In genomic region chr2:66791629-66792028, GRCm38 (mm10) we compare ENCODE assay signal across 29 mouse cellular contexts. TPM values are rescaled to one million over a fixed set of nuclear protein-coding genes. Genes with fewer than 3 reads are reported as not detected.
"Had no signal": no experiment of that assay in that cellular context is flagged by ENCODE, and none has a peak within 500 bp of the region (broad histone marks: within the 10 kb centered on the region; RNA-seq: fewer than 3 reads in every experiment).

No protein-coding gene starts in this region.

- H3K27me3 ChIP-seq: embryonic facial prominence, embryonic 12.5 days; embryonic facial prominence, embryonic 13.5 days; embryonic facial prominence, embryonic 15.5 days; forebrain, embryonic 12.5 days; forebrain, embryonic 13.5 days; forebrain, embryonic 15.5 days had no signal

- H3K9ac ChIP-seq: embryonic facial prominence, embryonic 12.5 days; embryonic facial prominence, embryonic 13.5 days; embryonic facial prominence, embryonic 15.5 days; forebrain, embryonic 12.5 days; forebrain, embryonic 13.5 days; forebrain, embryonic 15.5 days; forebrain, postnatal 0 days had no signal

- H3K9me3 ChIP-seq: embryonic facial prominence, embryonic 10.5 days; embryonic facial prominence, embryonic 12.5 days; embryonic facial prominence, embryonic 13.5 days; embryonic facial prominence, embryonic 15.5 days; forebrain, embryonic 10.5 days; forebrain, embryonic 12.5 days; forebrain, embryonic 13.5 days; forebrain, embryonic 15.5 days had no signal

- H3K4me1 ChIP-seq: embryonic facial prominence, embryonic 10.5 days; embryonic facial prominence, embryonic 12.5 days; embryonic facial prominence, embryonic 13.5 days; embryonic facial prominence, embryonic 15.5 days; forebrain, embryonic 10.5 days; forebrain, embryonic 12.5 days; forebrain, embryonic 13.5 days; forebrain, embryonic 15.5 days had no signal

- H3K36me3 ChIP-seq: embryonic facial prominence, embryonic 10.5 days; embryonic facial prominence, embryonic 12.5 days; embryonic facial prominence, embryonic 13.5 days; embryonic facial prominence, embryonic 15.5 days; forebrain, embryonic 10.5 days; forebrain, embryonic 12.5 days; forebrain, embryonic 15.5 days had no signal

- H3K4me3 ChIP-seq: embryonic facial prominence, embryonic 10.5 days; embryonic facial prominence, embryonic 12.5 days; embryonic facial prominence, embryonic 13.5 days; embryonic facial prominence, embryonic 15.5 days; erythroblast, embryonic 14.5 days; forebrain, embryonic 10.5 days; forebrain, embryonic 12.5 days; forebrain, embryonic 13.5 days; forebrain, embryonic 15.5 days; gastrocnemius, adult 2 months had no signal

- ATAC-seq: forebrain, embryonic 13.5 days; forebrain, embryonic 14.5 days; forebrain, embryonic 15.5 days; forebrain, embryonic 16.5 days; forebrain, postnatal 0 days had no signal

- H3K27ac ChIP-seq: embryonic facial prominence, embryonic 10.5 days; embryonic facial prominence, embryonic 12.5 days; embryonic facial prominence, embryonic 13.5 days; embryonic facial prominence, embryonic 15.5 days; forebrain, embryonic 10.5 days; forebrain, embryonic 12.5 days; forebrain, embryonic 13.5 days; forebrain, embryonic 15.5 days; gastrocnemius, adult 2 months had no signal

- H3K4me2 ChIP-seq: embryonic facial prominence, embryonic 12.5 days; embryonic facial prominence, embryonic 13.5 days; embryonic facial prominence, embryonic 15.5 days; forebrain, embryonic 12.5 days; forebrain, embryonic 13.5 days; forebrain, embryonic 15.5 days had no signal

- DNase-seq: cerebellum, adult 18-20 months; cerebellum, adult 2 months; cerebellum, adult 8-10 months; cerebellum, adult 9-10 months; cerebellum, adult 9-11 months; cerebellum, postnatal 10 days; cerebellum, postnatal 14 days; cerebellum, postnatal 25 days; cerebellum, postnatal 36 days; embryo, embryonic 11 days; forebrain, postnatal 0 days; gastrocnemius, adult 2 months; gastrocnemius, postnatal 10 days; gastrocnemius, postnatal 14 days; gastrocnemius, postnatal 25 days; gastrocnemius, postnatal 36 days; heart, adult 11 months had no signal

RNA-seq across cellular contexts. Expression of gene Scn7a, which starts 6.9 kb away (rescaled TPM):
- polyA plus RNA-seq: erythroblast, embryonic 14.5 days; forebrain, embryonic 11.5 days; forebrain, embryonic 12.5 days; forebrain, embryonic 15.5 days; forebrain, embryonic 16.5 days had no signal
